In the genomic region with DNA sequence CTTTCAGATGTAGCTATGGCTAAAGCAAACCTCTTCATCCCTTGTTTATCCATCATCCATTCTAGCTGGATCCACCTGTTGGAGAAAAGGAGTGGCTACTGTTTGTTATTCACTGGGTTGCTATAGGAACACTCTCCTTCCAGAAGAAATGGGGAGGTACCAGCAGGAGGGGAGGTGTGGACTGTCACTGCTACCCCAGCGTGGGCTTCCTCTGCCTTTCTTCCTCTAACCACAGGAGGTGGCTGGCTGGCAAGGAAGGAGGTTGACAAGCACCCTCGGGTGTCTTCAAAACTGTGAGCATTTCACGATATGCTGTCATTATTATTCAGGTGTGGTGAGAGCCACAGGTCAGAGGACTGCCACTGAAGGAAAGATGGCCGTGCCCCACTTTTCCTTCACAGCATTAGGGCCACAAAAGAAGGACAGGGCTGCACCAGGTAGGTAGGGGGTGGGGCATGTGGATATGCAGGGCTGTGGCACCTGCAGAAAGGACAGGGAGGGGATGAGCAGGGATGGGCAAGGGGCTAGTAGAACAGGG, we compare ENCODE assay signal across 13 mouse cellular contexts.
DNase-seq lines count a peak whose midpoint lies in the region; ATAC-seq and TF ChIP-seq lines count a peak whose summit lies in the region.
"Had no signal": no experiment of that assay in that cellular context is flagged by ENCODE, and none has a peak within 500 bp of the region (broad histone marks: within the 10 kb centered on the region; RNA-seq: fewer than 3 reads in every experiment).

No protein-coding gene starts in this region.

- DNase-seq in gastrocnemius, postnatal 25 days = peak; percentile 3
- DNase-seq in gastrocnemius, postnatal 36 days = no peak
- DNase-seq in midbrain, embryonic 14.5 days = no peak
- DNase-seq in brain, embryonic 14.5 days (ENCODE audit: low read depth) = peak; percentile 23
- no peak for DNase-seq in midbrain, postnatal 0 days (ENCODE audit: low spot score)
- DNase-seq: liver; liver, postnatal 0 days had no signal

- H3K27ac ChIP-seq in midbrain, embryonic 14.5 days (replicated peaks; ENCODE audit: low read depth, low read length) = 0 out of 2 replicates have a peak overlapping the region, but pooled peaks have one; percentile 53
- H3K27ac ChIP-seq in midbrain, embryonic 13.5 days = no peak overlapping the region
- peak overlapping the region; percentile 83 for H3K27ac ChIP-seq in midbrain, postnatal 0 days (ENCODE audit: low read depth, low read length)
- no peak overlapping the region for H3K27ac ChIP-seq in kidney, embryonic 16.5 days (ENCODE audit: low read length)
- H3K27ac ChIP-seq: embryonic facial prominence, embryonic 13.5 days had no signal

- no peaks in the 10 kb centered on the region for H3K36me3 ChIP-seq in midbrain, embryonic 14.5 days (ENCODE audit: control insufficient read depth, insufficient read depth, low read length)
- no peaks in the 10 kb centered on the region for H3K36me3 ChIP-seq in midbrain, embryonic 13.5 days
- no peaks in the 10 kb centered on the region for H3K36me3 ChIP-seq in midbrain, postnatal 0 days (ENCODE audit: insufficient read depth, low read length)
- no peaks in the 10 kb centered on the region for H3K36me3 ChIP-seq in kidney, embryonic 16.5 days (ENCODE audit: insufficient read depth, low read length)
- H3K36me3 ChIP-seq: embryonic facial prominence, embryonic 13.5 days; G1E had no signal

- H3K9ac ChIP-seq in midbrain, embryonic 14.5 days (replicated peaks; ENCODE audit: low read length) = no peak overlapping the region
- H3K9ac ChIP-seq in midbrain, embryonic 13.5 days (replicated peaks) = no peak overlapping the region
- H3K9ac ChIP-seq in midbrain, postnatal 0 days (replicated peaks; ENCODE audit: low read length, poor library complexity, severe bottlenecking) = no peak overlapping the region
- no peak overlapping the region for H3K9ac ChIP-seq in kidney, embryonic 16.5 days (replicated peaks; ENCODE audit: low read length)
- H3K9ac ChIP-seq: embryonic facial prominence, embryonic 13.5 days; liver, postnatal 0 days had no signal

- TF ChIP-seq CTCF in brain, embryonic 14.5 days (IDR thresholded peaks at IDR 0.05; ENCODE audit: borderline replicate concordance, extremely low read depth, insufficient read depth, insufficient read length) = no peak
- peak; percentile 6; the same call in 1 of the 2 replicates for TF ChIP-seq CTCF in midbrain, postnatal 0 days (IDR thresholded peaks at IDR 0.05)

- 30% methylated on average over 4 of the region's 4 CpGs for WGBS in midbrain, embryonic 14.5 days
- WGBS in midbrain, embryonic 13.5 days = 26% methylated on average over 4 of the region's 4 CpGs
- WGBS in midbrain, postnatal 0 days = 19% methylated on average over 4 of the region's 4 CpGs
- WGBS in kidney, embryonic 16.5 days = 25% methylated on average over 4 of the region's 4 CpGs

- H3K27me3 ChIP-seq in midbrain, embryonic 14.5 days (ENCODE audit: control insufficient read depth, insufficient read depth, low read length) = no peaks in the 10 kb centered on the region
- 0 out of 2 replicates have a peak, but pooled peaks cover 3% of the 10 kb centered on the region for H3K27me3 ChIP-seq in midbrain, embryonic 13.5 days
- H3K27me3 ChIP-seq in midbrain, postnatal 0 days (ENCODE audit: insufficient read depth, low read length) = no peaks in the 10 kb centered on the region
- H3K27me3 ChIP-seq in kidney, embryonic 16.5 days (ENCODE audit: insufficient read depth, low read length) = peaks cover 8% of the 10 kb centered on the region

- no peak overlapping the region for H3K4me2 ChIP-seq in midbrain, embryonic 14.5 days (ENCODE audit: low read length)
- no peak overlapping the region for H3K4me2 ChIP-seq in midbrain, embryonic 13.5 days (replicated peaks)
- peak overlapping the region; percentile 9; the same call in 1 of the 2 replicates for H3K4me2 ChIP-seq in midbrain, postnatal 0 days (ENCODE audit: low read depth, low read length, poor library complexity, severe bottlenecking)
- H3K4me2 ChIP-seq in kidney, embryonic 16.5 days (replicated peaks; ENCODE audit: low read depth, low read length) = no peak overlapping the region
- H3K4me2 ChIP-seq: embryonic facial prominence, embryonic 13.5 days had no signal

- no peak overlapping the region for H3K4me3 ChIP-seq in midbrain, embryonic 14.5 days (replicated peaks; ENCODE audit: low read depth, low read length)
- no peak overlapping the region for H3K4me3 ChIP-seq in midbrain, embryonic 13.5 days (replicated peaks)
- H3K4me3 ChIP-seq in midbrain, postnatal 0 days (ENCODE audit: low read depth, low read length) = no peak overlapping the region
- H3K4me3 ChIP-seq in kidney, embryonic 16.5 days (ENCODE audit: low read length) = no peak overlapping the region
- H3K4me3 ChIP-seq: embryonic facial prominence, embryonic 13.5 days; megakaryocyte, embryonic 14.5 days had no signal

- ATAC-seq in midbrain, embryonic 14.5 days (ENCODE audit: low FRiP score, low TSS enrichment) = no peak
- ATAC-seq in midbrain, embryonic 13.5 days = no peak
- ATAC-seq in midbrain, postnatal 0 days (ENCODE audit: low FRiP score) = peak; percentile 18; the same call in 1 of the 2 replicates
- ATAC-seq in kidney, embryonic 16.5 days (ENCODE audit: low FRiP score, low TSS enrichment) = no peak
- ATAC-seq: CD4-positive, CD25-positive, alpha-beta regulatory T cell, adult 4 months; liver, postnatal 0 days had no signal

- TF ChIP-seq POLR2A in brain, embryonic 14.5 days (IDR thresholded peaks at IDR 0.05; ENCODE audit: borderline replicate concordance, extremely low read depth, insufficient read depth, insufficient read length, poor library complexity, severe bottlenecking) = no peak

- H3K9me3 ChIP-seq in midbrain, embryonic 14.5 days (ENCODE audit: control insufficient read depth, low read length) = no peaks in the 10 kb centered on the region
- no peaks in the 10 kb centered on the region for H3K9me3 ChIP-seq in midbrain, embryonic 13.5 days
- H3K9me3 ChIP-seq in midbrain, postnatal 0 days (ENCODE audit: low read length) = no peaks in the 10 kb centered on the region
- H3K9me3 ChIP-seq in kidney, embryonic 16.5 days (ENCODE audit: low read length) = no peaks in the 10 kb centered on the region
- H3K9me3 ChIP-seq: embryonic facial prominence, embryonic 13.5 days; G1E had no signal

- H3K4me1 ChIP-seq in midbrain, embryonic 14.5 days (ENCODE audit: control insufficient read depth, insufficient read depth, low read length) = peaks cover 69% of the 10 kb centered on the region
- peaks cover 77% of the 10 kb centered on the region for H3K4me1 ChIP-seq in midbrain, embryonic 13.5 days (replicated peaks)
- peaks cover 36% of the 10 kb centered on the region for H3K4me1 ChIP-seq in midbrain, postnatal 0 days (ENCODE audit: insufficient read depth, low read length)
- H3K4me1 ChIP-seq in kidney, embryonic 16.5 days (ENCODE audit: insufficient read depth, low read length) = peaks cover 5% of the 10 kb centered on the region
- H3K4me1 ChIP-seq: megakaryocyte, embryonic 14.5 days had no signal

- intact Hi-C loops in gastrocnemius, postnatal 36 days (cut with DNase I) = loop anchor here (5.0 kb wide), 3 partner anchors 82 to 303 kb away; partner anchors contain the start of gene Plxna1

Comparison
In these comparisons a context has a peak if more than half of its experiments do, and no peak if none do; other contexts are left out.
1. DNase-seq: peak in gastrocnemius, postnatal 25 days (single experiment) and brain, embryonic 14.5 days (single experiment); none in gastrocnemius, postnatal 36 days (0 of 2), midbrain, embryonic 14.5 days (single experiment) and midbrain, postnatal 0 days (single experiment).
2. H3K27ac ChIP-seq: peak in midbrain, embryonic 14.5 days (single experiment) and midbrain, postnatal 0 days (single experiment); none in midbrain, embryonic 13.5 days (single experiment) and kidney, embryonic 16.5 days (single experiment).